Mouse (Mus musculus) olfactory bulb, adult 2 months (tissue): Measurements from ENCODE around the gene Adprhl1.

Experiments used
- CTCF ChIP-seq: fragments of 200-500 bp; IDR thresholded peaks from 2 replicates; pipeline ENCODE4 v1.5.1; 2012; ENCODE audit warnings: low read depth, mild to moderate bottlenecking, low read length, moderate library complexity; ENCODE audit not compliant: insufficient read depth
- POLR2A ChIP-seq: fragments of 200-500 bp; IDR thresholded peaks from 2 replicates; pipeline ENCODE4 v1.6.1; 2012; ENCODE audit warnings: mild to moderate bottlenecking, low read depth, low read length, moderate library complexity; ENCODE audit not compliant: insufficient read depth

DNA sequence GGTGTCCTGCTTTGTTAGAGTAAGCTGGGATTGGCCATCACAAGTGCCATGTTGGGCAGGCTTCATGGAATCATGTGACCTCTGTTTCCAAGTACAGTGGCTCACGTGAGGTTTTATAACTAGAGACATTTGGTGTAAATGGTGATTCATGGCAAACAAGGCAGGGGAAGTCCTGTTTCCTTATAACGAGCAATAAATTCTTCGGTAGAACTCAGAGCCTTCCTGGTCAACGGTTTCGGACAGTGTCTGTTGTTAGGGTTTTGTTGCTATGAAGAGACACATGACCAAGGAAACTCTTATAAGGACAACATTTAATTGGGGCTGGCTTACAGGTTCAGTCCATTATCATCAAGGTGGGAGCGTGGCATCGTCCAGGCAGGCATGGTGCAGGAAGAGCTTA lies 47.1 kb upstream of the Adprhl1 start:
- TF ChIP-seq CTCF: no peak
- no peak for TF ChIP-seq POLR2A
